Mouse (Mus musculus) erythroblast, embryonic 14.5 days (primary cell): ENCODE measurements around the gene Uevld.

Experiments
- GATA1 ChIP-seq: IDR thresholded peaks from 2 replicates; pipeline ENCODE4 v1.6.1; 2012; ENCODE audit warnings: low read length, inconsistent platforms, mixed read lengths
- TAL1 ChIP-seq: IDR thresholded peaks from 3 replicates; pipeline ENCODE4 v1.6.1; 2012; ENCODE audit warnings: low read length, inconsistent platforms, mixed read lengths

- no peak for TF ChIP-seq TAL1
- no peak for TF ChIP-seq GATA1
Measured at GRCm38 (mm10) chr7:46880992-46881391, 77.3 kb downstream of the Uevld start.
